Mouse (Mus musculus): ENCODE data around the gene Gm3336.

Gm3336 gene

DNA sequence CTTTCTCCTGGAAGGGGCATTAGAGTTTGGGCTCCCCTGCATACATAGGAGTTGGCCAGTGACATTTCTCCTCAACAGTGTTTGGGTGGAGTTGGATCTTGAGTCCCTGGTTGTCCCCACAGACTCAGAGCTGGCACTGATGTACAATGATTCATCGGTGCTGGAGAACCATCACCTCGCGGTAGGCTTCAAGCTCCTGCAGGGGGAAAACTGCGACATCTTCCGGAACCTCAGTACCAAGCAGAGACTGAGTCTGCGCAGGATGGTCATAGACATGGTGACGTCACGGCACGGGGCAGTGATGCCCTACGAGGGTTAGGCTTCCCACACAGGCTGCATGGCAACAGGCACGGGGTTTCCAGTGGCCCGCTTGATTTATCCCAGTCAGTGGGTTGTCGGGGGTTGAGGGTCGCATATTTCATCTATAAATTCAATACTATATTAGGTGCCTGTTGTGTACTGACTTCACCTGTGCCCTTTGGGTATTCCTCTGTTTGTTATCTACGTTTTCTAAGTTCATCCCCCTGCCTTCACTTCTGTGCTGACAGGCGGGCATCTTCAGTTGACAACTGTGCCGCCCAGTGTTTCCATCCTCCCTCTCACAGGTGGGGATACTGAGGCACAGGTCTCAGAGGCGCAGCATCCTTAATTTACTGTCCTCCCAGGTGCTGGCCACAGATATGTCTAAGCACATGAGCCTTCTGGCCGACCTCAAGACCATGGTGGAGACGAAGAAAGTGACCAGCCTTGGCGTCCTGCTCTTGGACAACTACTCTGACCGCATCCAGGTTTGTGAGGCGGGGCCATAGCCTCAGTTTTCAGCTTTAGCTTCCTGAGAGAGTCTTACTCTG lies 30.1 kb downstream of the Gm3336 start:
- DNase-seq (ENCODE audit: low spot score), result no peak

GRCm38 (mm10) chr8:70749097-70749674 lies 30.8 kb downstream of the Gm3336 start:
- no peak for DNase-seq (ENCODE audit: low spot score)

- DNase-seq (ENCODE audit: low spot score), result no peak
Measured at GRCm38 (mm10) chr8:70750128-70750680, 31.9 kb downstream of the Gm3336 start.

- no peak for DNase-seq (ENCODE audit: low spot score)
Measured at GRCm38 (mm10) chr8:70752000-70752764, 33.8 kb downstream of the Gm3336 start.

DNA sequence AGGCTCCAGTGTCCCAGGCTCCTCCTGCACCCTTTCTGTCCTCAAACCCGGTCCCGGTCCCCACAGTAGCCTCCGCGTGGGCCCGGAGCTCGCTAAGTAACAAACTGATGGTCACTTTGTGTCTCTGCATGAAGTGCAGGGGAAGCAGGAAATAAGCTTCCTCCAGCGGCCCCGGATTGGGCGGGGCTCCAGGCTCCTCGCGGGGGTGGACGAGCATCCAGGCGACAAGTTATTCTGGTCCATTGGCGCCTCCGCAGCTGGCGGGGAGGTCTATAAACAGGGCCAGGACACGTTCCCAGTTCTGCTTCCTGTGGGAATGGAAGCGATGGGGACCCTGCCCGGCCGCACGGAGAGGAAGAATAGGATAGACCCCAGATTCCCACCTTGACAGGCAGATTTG lies 34.8 kb downstream of the Gm3336 start:
- no peak for DNase-seq (ENCODE audit: low spot score)

DNA sequence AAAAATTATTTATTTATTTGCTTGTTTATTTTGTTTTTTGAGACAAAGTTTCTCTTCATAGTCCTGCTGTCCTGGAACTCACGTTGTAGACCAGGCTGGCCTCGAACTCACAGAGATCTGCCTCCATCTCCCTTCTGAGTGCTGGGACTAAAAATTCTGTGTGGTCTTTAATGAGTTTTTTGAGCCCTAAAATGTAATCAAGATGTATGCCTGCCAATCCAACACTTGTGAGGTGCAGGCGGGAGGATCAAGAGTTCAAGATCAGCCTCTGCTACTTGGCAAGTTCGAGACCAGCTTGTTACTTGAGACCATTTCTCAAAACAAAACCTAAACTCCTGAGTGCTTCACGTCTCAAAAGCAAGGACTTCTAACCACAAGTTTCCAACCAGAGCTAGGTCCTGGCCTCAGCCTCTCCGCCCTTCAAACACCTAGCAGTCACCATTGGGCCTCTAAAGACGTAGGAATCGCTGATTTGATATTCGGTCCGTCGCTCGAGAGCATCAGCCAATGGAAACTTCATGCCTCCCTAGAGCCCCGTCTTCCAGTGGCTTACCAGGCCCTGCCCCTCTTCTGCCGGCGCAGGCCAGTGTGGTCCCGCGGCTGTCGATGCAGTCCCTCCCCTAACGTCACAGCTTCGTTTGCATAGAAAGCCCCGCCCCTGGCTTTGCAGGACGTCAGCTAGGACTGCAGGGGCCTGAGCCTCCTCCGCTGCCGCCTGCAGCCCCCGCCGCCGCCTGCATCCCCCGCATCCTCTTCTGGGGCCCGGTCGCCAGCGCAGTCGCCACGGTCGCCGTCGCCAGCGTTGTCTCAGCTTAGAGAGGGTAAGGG lies 35.9 kb downstream of the Gm3336 start, which contains the start of gene Rab3a:
TSS of gene Rab3a (plus strand) at position 637 of the 828 bp plus-strand sequence.
- DNase-seq (ENCODE audit: low spot score), result peak; percentile 78

DNA sequence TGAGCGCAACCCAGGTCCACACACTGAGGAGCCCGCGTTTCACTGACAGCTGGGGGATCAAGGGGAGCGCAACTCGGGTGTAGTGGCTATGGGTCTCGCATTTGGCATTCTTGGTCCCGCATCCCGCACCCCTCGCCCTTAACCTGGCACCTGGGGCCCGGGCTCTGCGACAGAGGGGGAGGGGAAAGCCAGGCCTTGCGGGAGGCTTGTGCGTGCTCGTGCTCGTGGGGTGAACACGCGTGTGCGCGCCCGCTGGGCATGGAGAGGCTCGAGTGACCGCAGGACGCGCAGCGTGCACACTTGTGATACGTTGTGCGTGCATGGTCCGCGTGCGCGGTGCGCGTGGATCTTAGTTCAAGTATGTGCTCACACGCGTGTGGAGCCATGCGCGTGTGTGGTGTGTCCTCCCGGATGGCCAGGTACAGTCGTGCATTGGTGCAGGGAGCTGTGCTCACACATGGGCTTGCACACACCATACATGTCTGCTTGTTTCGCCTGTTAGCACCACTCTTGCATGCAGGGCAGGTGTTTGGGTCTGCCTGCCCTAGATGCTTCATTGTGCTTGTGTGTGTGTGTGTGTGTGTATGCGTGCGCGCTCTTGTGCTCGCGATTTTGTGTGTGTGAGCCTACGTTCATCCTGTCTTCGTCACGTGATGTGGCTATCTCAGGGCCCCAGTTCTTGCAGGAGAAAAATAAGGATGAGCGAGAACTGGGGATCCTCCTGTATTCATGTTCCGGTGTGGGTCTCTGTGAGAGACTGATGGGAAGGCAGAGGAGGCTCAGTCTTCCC lies 36.7 kb downstream of the Gm3336 start:
- DNase-seq (ENCODE audit: low spot score), result no peak

DNA sequence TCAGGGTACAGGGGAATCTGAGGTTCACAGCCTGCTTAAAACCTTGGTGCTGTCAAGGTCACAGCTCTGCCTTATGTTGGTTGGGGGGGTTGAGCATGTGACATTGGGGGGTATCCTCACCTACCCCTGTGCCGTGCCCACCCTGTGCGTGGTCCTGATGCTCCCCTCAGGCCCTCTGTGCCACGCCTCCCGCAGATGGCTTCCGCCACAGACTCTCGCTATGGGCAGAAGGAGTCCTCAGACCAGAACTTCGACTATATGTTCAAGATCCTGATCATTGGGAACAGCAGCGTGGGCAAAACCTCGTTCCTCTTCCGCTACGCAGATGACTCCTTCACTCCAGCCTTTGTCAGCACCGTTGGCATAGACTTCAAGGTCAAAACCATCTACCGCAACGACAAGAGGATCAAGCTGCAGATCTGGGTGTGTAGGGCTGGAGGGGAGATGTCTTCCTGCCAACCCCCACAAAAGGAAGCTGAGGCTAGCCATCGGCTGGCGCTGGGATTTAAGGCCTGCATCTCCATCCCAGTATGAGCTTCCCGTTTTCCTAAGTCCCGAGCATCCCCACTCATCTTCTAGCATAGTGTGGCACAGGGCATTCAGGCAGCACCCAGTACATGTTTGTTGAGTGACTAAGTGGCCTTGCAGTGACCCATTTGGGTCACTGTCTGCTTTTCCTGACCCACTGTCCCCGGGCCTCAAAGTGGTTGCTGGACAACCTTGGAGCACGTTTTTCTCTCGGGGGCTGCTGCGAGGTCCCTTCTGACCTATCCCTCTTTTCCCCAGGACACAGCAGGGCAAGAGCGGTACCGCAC lies 37.5 kb downstream of the Gm3336 start:
- no peak for DNase-seq (ENCODE audit: low spot score)

DNA sequence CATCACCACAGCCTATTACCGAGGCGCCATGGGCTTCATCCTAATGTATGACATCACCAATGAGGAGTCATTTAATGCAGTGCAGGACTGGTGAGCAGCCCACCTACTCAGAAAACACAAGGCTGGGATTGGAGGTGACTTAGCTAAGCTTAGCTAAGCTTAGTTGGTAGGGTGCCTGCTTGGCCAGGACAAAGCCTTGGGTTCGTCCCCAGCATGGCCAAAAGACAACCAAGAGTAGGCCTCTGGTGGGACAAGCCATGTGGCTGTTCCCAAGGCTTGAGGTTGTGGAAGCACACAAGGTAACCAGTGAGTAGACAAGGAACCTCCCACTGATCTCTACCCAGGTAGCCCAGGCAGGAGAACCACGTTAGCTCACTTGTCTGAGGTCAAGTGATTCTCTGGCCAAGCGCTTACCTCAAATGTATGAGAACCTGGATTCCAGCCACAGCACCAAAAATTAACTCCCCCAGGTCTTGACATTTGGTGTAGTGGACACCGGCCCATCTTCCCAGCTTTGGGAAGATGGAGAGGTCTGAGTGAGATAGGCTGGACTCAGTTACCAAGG lies 38.2 kb downstream of the Gm3336 start:
- DNase-seq (ENCODE audit: low spot score), result no peak

DNA sequence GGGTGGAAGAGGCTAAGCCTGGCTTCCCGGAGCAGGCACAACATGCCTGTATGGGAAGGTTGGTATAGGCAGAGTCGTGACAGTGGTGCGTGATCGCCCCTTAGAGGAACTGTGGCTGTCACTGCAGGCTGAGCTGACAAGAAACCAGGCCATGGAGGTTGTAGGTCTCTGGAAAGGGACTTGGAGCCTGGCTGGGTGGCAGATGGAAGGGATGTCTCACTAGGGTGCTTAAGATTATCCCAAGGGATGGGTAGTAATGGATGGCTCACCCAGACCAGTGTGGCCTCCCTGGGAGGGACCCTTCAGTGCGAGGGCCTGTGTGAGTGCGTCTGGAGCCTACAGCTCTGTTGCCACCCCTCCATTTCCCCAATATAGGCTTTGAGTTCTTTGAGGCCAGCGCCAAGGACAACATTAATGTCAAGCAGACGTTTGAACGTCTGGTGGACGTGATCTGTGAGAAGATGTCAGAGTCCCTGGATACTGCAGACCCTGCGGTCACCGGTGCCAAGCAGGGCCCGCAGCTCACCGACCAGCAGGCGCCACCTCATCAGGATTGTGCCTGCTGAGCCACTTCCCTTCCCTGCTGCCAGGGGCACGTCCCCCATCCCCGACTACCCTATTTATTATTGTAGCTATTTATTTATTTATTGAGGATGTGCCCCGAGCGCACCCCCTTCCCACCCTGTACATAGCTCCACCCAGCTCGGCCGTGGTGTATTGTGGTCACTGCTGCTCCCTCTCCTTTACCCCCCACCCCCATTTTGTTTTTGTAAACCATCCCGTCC lies 39.4 kb downstream of the Gm3336 start:
- DNase-seq (ENCODE audit: low spot score), result no peak

GRCm38 (mm10) chr8:70758308-70758615 lies 39.9 kb downstream of the Gm3336 start:
- no peak for DNase-seq (ENCODE audit: low spot score)

- DNase-seq (ENCODE audit: low spot score), result no peak
Measured at GRCm38 (mm10) chr8:70758616-70759561, 40.5 kb downstream of the Gm3336 start.

DNA sequence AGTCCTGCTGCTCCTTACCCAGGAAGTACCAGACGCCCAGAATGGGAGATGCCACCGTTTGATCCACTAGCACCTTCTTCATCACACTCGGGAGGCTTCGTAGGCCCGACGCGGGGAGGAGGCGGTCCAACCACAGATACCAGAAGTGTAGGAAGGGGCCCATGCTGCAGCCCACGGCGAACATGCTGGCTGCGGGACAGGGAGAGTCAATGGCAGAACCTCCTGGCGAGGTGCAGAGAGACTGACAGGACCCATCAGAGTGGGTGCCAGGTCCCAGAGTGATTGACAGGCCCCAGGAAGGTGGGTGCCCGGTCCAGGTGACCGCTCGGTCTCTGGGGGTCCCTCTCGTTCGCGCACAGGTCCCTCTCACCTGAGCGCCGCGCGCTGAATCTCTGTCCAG lies 42.0 kb downstream of the Gm3336 start:
- DNase-seq (ENCODE audit: low spot score), result no peak

- peak; percentile 73 for DNase-seq (ENCODE audit: low spot score)
Measured at GRCm38 (mm10) chr8:70760775-70761406, 42.5 kb downstream of the Gm3336 start, which contains the start of gene Mpv17l2. Mpv17l2 (minus strand) TSS chr8:70760946.

- DNase-seq (ENCODE audit: low spot score), result no peak
Measured at GRCm38 (mm10) chr8:70762118-70762517, 43.8 kb downstream of the Gm3336 start.

DNA sequence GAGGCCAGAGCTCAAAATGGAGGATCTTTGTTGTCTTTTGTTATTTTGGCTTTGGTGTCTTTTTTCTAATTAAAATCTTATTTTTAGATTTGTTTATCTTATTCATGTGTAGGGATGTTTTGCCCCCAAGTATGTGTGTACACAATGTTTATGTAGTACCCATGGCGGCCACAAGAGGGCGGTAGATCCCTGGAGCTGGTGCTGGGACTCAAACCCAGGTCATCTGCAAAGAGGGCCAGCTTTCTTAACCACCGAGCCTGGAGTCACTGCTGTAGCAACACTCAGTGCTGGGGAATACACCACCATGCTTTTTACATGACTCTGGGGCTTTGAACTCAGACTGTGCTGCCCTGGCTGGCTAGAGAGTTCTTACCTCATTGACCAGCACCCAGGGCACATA lies 45.0 kb downstream of the Gm3336 start:
- no peak for DNase-seq (ENCODE audit: low spot score)

DNA sequence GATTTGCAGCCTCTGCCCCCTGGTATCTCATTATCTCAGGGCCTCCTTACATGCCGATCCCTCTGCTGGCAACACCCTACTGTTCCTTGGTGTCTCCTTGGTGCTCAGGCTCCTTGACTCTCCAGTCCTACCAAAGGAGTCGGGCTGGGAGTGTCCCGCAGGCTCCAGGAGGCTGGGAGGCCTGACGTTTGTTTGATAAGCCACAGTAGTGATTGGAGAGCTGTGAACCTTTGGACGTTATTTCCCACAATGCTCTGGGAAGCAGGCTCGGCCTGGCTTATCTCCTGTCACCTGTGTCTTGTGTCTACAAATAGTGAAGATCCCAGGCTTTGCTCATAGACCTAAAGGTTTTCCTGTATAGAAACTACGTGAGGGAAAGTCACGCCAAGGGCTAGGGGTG lies 45.7 kb downstream of the Gm3336 start:
- DNase-seq (ENCODE audit: low spot score), result no peak
